Mouse (Mus musculus) olfactory bulb, adult 2 months (tissue): ENCODE measurements around the gene Pde10a.

Source experiments
- CTCF ChIP-seq: fragments of 200-500 bp; IDR thresholded peaks from 2 replicates; pipeline ENCODE4 v1.5.1; 2012; ENCODE audit warnings: low read depth, mild to moderate bottlenecking, low read length, moderate library complexity; ENCODE audit not compliant: insufficient read depth
- POLR2A ChIP-seq: fragments of 200-500 bp; IDR thresholded peaks from 2 replicates; pipeline ENCODE4 v1.6.1; 2012; ENCODE audit warnings: mild to moderate bottlenecking, low read depth, low read length, moderate library complexity; ENCODE audit not compliant: insufficient read depth

- no peak for TF ChIP-seq CTCF
- TF ChIP-seq POLR2A = no peak
Observed at GRCm38 (mm10) chr17:8605921-8606320, 80.7 kb downstream of the Pde10a start.
